Mouse (Mus musculus): ENCODE measurements around the gene Olfr533. TPM values are rescaled to one million over a fixed set of nuclear protein-coding genes. Genes with fewer than 3 reads are reported as not detected.
"Not testable (repeated sequence)": the region's sequence is repeated elsewhere in the genome, so short reads cannot be mapped to it uniquely, and the experiment has no call there.

The Olfr533 gene
- polyA plus RNA-seq (2016; fragmentation: Nextera tagmentation; extraction: Ambion mirVana), result not detected in 2 replicates

- not testable (repeated sequence) for H3K4me3 ChIP-seq; H3K4me1 ChIP-seq; H3K27me3 ChIP-seq (ENCODE audit: low read depth, poor library complexity, severe bottlenecking); H3K9me3 ChIP-seq (replicated peaks); H3K27ac ChIP-seq (replicated peaks); DNase-seq (ENCODE audit: low spot score); H3K36me3 ChIP-seq
- 86% methylated on average over 1 of the region's 1 CpGs for WGBS
These were observed at the start of gene Olfr533 for GRCm38 (mm10) chr7:140463070-140463469. TSS of gene Olfr533 (plus strand) at chr7:140463370.

- Histone ChIP-seq H3K27ac (replicated peaks) (no peak within 1 kb of the TSS), H3K4me1 (no peaks in the 10 kb centered on the region), H3K9me3 (replicated peaks) (no peaks in the 10 kb centered on the region), H3K36me3 (no peaks in the 10 kb centered on the region), H3K27me3 (ENCODE audit: low read depth, poor library complexity, severe bottlenecking) (no peaks in the 10 kb centered on the region), H3K4me3 (no peak within 1 kb of the TSS)
- WGBS, result 94% methylated on average over 1 of the region's 1 CpGs
- DNase-seq (ENCODE audit: low spot score), result no peak
These were observed 41.6 kb upstream of the Olfr533 start, which contains the start of gene Olfr532 for GRCm38 (mm10) chr7:140421539-140421938. TSS of gene Olfr532 (minus strand) at chr7:140421639.

GRCm38 (mm10) chr7:140443141-140443540, 20.0 kb upstream of the Olfr533 start:
- 75% methylated on average over 1 of the region's 1 CpGs for WGBS

GRCm38 (mm10) chr7:140477886-140478285, 14.7 kb downstream of the Olfr533 start:
- Histone ChIP-seq H3K4me3 (no peak overlapping the region), H3K27me3 (ENCODE audit: low read depth, poor library complexity, severe bottlenecking) (no peaks in the 10 kb centered on the region), H3K9me3 (replicated peaks) (peaks cover 13% of the 10 kb centered on the region; the same call in 1 of the 2 replicates), H3K27ac (replicated peaks) (no peak overlapping the region), H3K4me1 (no peaks in the 10 kb centered on the region), H3K36me3 (no peaks in the 10 kb centered on the region)
- WGBS, result 77% methylated on average over 1 of the region's 1 CpGs
- DNase-seq (ENCODE audit: low spot score), result no peak

More at GRCm38 (mm10) chr7:140443141-140443540, 20.0 kb upstream of the Olfr533 start:
- Histone ChIP-seq H3K9me3 (replicated peaks) (no peaks in the 10 kb centered on the region), H3K4me1 (no peaks in the 10 kb centered on the region), H3K27me3 (ENCODE audit: low read depth, poor library complexity, severe bottlenecking) (no peaks in the 10 kb centered on the region), H3K4me3 (no peak overlapping the region), H3K27ac (replicated peaks) (no peak overlapping the region), H3K36me3 (no peaks in the 10 kb centered on the region)
- DNase-seq (ENCODE audit: low spot score), result no peak

- 98% methylated on average over 1 of the region's 1 CpGs for WGBS
- Histone ChIP-seq H3K36me3 (no peaks in the 10 kb centered on the region), H3K4me1 (no peaks in the 10 kb centered on the region), H3K27me3 (ENCODE audit: low read depth, poor library complexity, severe bottlenecking) (no peaks in the 10 kb centered on the region), H3K27ac (replicated peaks) (no peak overlapping the region), H3K9me3 (replicated peaks) (peaks cover 13% of the 10 kb centered on the region; the same call in 1 of the 2 replicates), H3K4me3 (no peak overlapping the region)
- DNase-seq (ENCODE audit: low spot score), result no peak
These were observed 15.6 kb downstream of the Olfr533 start for GRCm38 (mm10) chr7:140478733-140479132.

GRCm38 (mm10) chr7:140483916-140484315, 20.7 kb downstream of the Olfr533 start, which contains the start of gene Olfr535:
TSS of gene Olfr535 (plus strand) at chr7:140484216.
- Histone ChIP-seq H3K9me3 (replicated peaks) (no peaks in the 10 kb centered on the region), H3K27me3 (ENCODE audit: low read depth, poor library complexity, severe bottlenecking) (no peaks in the 10 kb centered on the region), H3K4me1 (no peaks in the 10 kb centered on the region), H3K36me3 (no peaks in the 10 kb centered on the region), H3K4me3 (no peak within 1 kb of the TSS), H3K27ac (replicated peaks) (no peak within 1 kb of the TSS)
- 96% methylated on average over 1 of the region's 1 CpGs for WGBS
- no peak for DNase-seq (ENCODE audit: low spot score)

- no peaks in the 10 kb centered on the region for H3K4me1 ChIP-seq
- H3K36me3 ChIP-seq, result no peaks in the 10 kb centered on the region
- H3K9me3 ChIP-seq (replicated peaks), result no peaks in the 10 kb centered on the region
- DNase-seq (ENCODE audit: low spot score), result no peak
- WGBS, result 84% methylated on average over 1 of the region's 1 CpGs
- H3K27me3 ChIP-seq (ENCODE audit: low read depth, poor library complexity, severe bottlenecking), result no peaks in the 10 kb centered on the region
- no peak overlapping the region for H3K4me3 ChIP-seq
- H3K27ac ChIP-seq (replicated peaks), result no peak overlapping the region
These were observed 25.8 kb downstream of the Olfr533 start for GRCm38 (mm10) chr7:140488981-140489380.

GRCm38 (mm10) chr7:140494231-140494630, 31.1 kb downstream of the Olfr533 start:
- Histone ChIP-seq H3K9me3 (replicated peaks) (no peaks in the 10 kb centered on the region), H3K4me1 (no peaks in the 10 kb centered on the region), H3K27ac (replicated peaks) (no peak overlapping the region), H3K36me3 (no peaks in the 10 kb centered on the region), H3K27me3 (ENCODE audit: low read depth, poor library complexity, severe bottlenecking) (no peaks in the 10 kb centered on the region), H3K4me3 (no peak overlapping the region)
- no peak for DNase-seq (ENCODE audit: low spot score)
- WGBS, result 42% methylated on average over 2 of the region's 2 CpGs

GRCm38 (mm10) chr7:140494702-140495101, 31.5 kb downstream of the Olfr533 start:
- H3K9me3 ChIP-seq (replicated peaks), result no peaks in the 10 kb centered on the region
- H3K27ac ChIP-seq (replicated peaks), result no peak overlapping the region
- no peaks in the 10 kb centered on the region for H3K36me3 ChIP-seq
- no peak for DNase-seq (ENCODE audit: low spot score)
- H3K27me3 ChIP-seq (ENCODE audit: low read depth, poor library complexity, severe bottlenecking), result no peaks in the 10 kb centered on the region
- H3K4me1 ChIP-seq, result no peaks in the 10 kb centered on the region
- H3K4me3 ChIP-seq, result no peak overlapping the region

- H3K27ac ChIP-seq (replicated peaks); H3K9me3 ChIP-seq (replicated peaks); H3K27me3 ChIP-seq (ENCODE audit: low read depth, poor library complexity, severe bottlenecking); H3K36me3 ChIP-seq; DNase-seq (ENCODE audit: low spot score); H3K4me3 ChIP-seq; H3K4me1 ChIP-seq: not testable (repeated sequence)
- WGBS, result 97% methylated on average over 2 of the region's 2 CpGs
These were observed 44.3 kb downstream of the Olfr533 start, which contains the start of gene Olfr536 for GRCm38 (mm10) chr7:140507346-140508021. TSS of gene Olfr536 (minus strand) at chr7:140507396.

Other genes starting within 250 kb of the Olfr533 start
- not detected in 2 replicates for gene Cd163l1, start 245.1 kb upstream of the Olfr533 start, polyA plus RNA-seq (2016; fragmentation: Nextera tagmentation; extraction: Ambion mirVana)
- not detected in 2 replicates for gene 5830411N06Rik, start 216.1 kb upstream of the Olfr533 start, polyA plus RNA-seq (2016; fragmentation: Nextera tagmentation; extraction: Ambion mirVana)
- not detected in 2 replicates for gene Olfr525, start 142.5 kb upstream of the Olfr533 start, polyA plus RNA-seq (2016; fragmentation: Nextera tagmentation; extraction: Ambion mirVana)
- not detected in 2 replicates for gene Olfr527, start 129.4 kb upstream of the Olfr533 start, polyA plus RNA-seq (2016; fragmentation: Nextera tagmentation; extraction: Ambion mirVana)
- not detected in 2 replicates for gene Olfr60, start 101.7 kb upstream of the Olfr533 start, polyA plus RNA-seq (2016; fragmentation: Nextera tagmentation; extraction: Ambion mirVana)
- gene Olfr530, start 87.0 kb upstream of the Olfr533 start, polyA plus RNA-seq (2016; fragmentation: Nextera tagmentation; extraction: Ambion mirVana), result not detected in 2 replicates
- gene Olfr531, start 60.5 kb upstream of the Olfr533 start, polyA plus RNA-seq (2016; fragmentation: Nextera tagmentation; extraction: Ambion mirVana), result not detected in 2 replicates
- not detected in 2 replicates for gene Olfr532, start 41.7 kb upstream of the Olfr533 start, polyA plus RNA-seq (2016; fragmentation: Nextera tagmentation; extraction: Ambion mirVana)
- not detected in 2 replicates for gene Olfr535, start 20.8 kb downstream of the Olfr533 start, polyA plus RNA-seq (2016; fragmentation: Nextera tagmentation; extraction: Ambion mirVana)
- gene Olfr536, start 44.0 kb downstream of the Olfr533 start, polyA plus RNA-seq (2016; fragmentation: Nextera tagmentation; extraction: Ambion mirVana), result not detected in 2 replicates
- not detected in 2 replicates for gene Olfr538, start 104.5 kb downstream of the Olfr533 start, polyA plus RNA-seq (2016; fragmentation: Nextera tagmentation; extraction: Ambion mirVana)
- 0.04 and 0.09 TPM in 2 replicates for gene Olfr46, start 137.9 kb downstream of the Olfr533 start, polyA plus RNA-seq (2016; fragmentation: Nextera tagmentation; extraction: Ambion mirVana)
- gene Olfr61, start 165.6 kb downstream of the Olfr533 start, polyA plus RNA-seq (2016; fragmentation: Nextera tagmentation; extraction: Ambion mirVana), result not detected in 2 replicates
- not detected in 2 replicates for gene Olfr53, start 183.1 kb downstream of the Olfr533 start, polyA plus RNA-seq (2016; fragmentation: Nextera tagmentation; extraction: Ambion mirVana)
- not detected in 2 replicates for gene Olfr539, start 196.6 kb downstream of the Olfr533 start, polyA plus RNA-seq (2016; fragmentation: Nextera tagmentation; extraction: Ambion mirVana)
- not detected in 2 replicates for gene Olfr45, start 218.6 kb downstream of the Olfr533 start, polyA plus RNA-seq (2016; fragmentation: Nextera tagmentation; extraction: Ambion mirVana)
- not detected in 2 replicates for gene Olfr541, start 233.9 kb downstream of the Olfr533 start, polyA plus RNA-seq (2016; fragmentation: Nextera tagmentation; extraction: Ambion mirVana)

Data from midbrain, embryonic 10.5 days (tissue).